Mouse (Mus musculus): Measurements from ENCODE around the gene Zfp688. TPM values are rescaled to one million over a fixed set of nuclear protein-coding genes. Genes with fewer than 3 reads are reported as not detected.
A peak's percentile ranks its signal among the peaks of the same experiment; 100 is the strongest.
"Not testable (repeated sequence)": the region's sequence is repeated elsewhere in the genome, so short reads cannot be mapped to it uniquely, and the experiment has no call there.

Zfp688 gene
- polyA plus RNA-seq, 1 experiment from 2014 or later = 35.0 TPM

DNA sequence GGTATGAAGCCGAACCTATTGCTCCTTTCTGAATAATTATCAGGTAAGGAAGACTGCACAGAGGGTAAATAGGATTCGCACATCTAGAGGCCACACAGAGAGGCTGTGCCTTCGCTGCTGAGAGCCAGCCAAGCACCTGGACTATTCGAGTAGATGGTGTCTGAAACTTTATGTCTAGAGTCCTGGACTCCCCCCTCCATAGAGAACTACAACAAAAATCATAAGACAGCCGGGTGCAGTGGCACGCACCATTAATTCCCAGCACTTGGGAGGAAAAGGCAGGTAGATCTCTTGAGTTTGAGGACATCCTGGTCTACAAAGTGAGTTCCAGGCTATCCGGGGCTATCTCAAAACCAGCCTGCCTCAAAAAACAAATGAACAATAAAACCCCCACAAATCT lies 28.1 kb upstream of the Zfp688 start:
- Histone ChIP-seq H3K4me1 (replicated peaks) (peaks cover 50% of the 10 kb centered on the region), H3K9me3 (no peaks in the 10 kb centered on the region), H3K27ac (peak overlapping the region; percentile 98), H3K4me2 (peak overlapping the region; percentile 85), H3K27me3 (no peaks in the 10 kb centered on the region), H3K36me3 (peaks cover 45% of the 10 kb centered on the region), H3K4me3 (peak overlapping the region; percentile 93), H3K9ac (peak overlapping the region; percentile 94)
- 85% methylated on average over 7 of the region's 7 CpGs for WGBS
- ATAC-seq (ENCODE audit: low FRiP score) = no peak

DNA sequence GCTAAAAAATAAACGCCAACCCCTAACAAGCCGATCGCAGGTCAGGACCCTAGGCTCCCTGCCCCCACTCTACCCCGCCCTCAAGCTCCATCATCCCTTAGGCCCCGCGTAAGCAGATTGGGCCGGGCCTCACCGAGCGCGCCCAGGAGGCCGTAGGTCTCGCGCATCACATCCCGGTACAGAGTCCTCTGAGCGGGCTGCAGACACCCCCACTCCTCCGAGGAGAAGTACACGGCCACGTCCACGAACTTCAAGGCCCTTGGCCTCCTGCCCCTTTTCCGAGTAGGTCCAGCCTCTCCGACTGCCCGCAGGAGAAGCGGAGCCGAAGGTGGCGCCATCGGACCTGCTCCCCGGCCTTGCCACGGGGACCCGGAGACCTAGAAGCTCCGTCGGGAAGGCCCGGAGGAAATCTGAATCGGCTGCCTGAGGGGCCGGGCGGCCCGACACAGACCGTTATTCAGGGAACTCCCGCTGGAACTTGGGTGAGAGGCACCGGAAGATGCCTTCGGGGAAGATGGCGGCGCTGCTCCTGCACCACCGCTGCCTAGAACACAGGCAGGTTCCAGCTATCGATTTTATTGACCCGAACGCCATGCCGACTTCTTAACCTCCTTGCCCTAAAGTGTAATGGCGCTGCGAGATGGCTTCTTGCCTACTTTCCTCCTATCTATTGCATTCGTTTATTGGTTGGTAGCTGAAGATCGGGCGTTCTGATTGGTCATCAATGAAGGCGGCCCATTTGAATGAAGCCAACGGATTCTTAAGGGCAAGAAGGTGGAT lies 26.8 kb upstream of the Zfp688 start, which contains the start of gene Zfp689:
Zfp689 (minus strand) TSS at position 638 of the 780 bp plus-strand sequence.
- H3K4me3 ChIP-seq = peak within 1 kb of the TSS; percentile 93
- peaks cover 50% of the 10 kb centered on the region for H3K4me1 ChIP-seq (replicated peaks)
- no peaks in the 10 kb centered on the region for H3K27me3 ChIP-seq
- WGBS = under 1% methylated on average over 54 of the region's 54 CpGs
- peak; percentile 91 for ATAC-seq (ENCODE audit: low FRiP score)
- H3K9ac ChIP-seq = peak within 1 kb of the TSS; percentile 94
- H3K9me3 ChIP-seq = no peaks in the 10 kb centered on the region
- peaks cover 52% of the 10 kb centered on the region for H3K36me3 ChIP-seq
- peak within 1 kb of the TSS; percentile 98 for H3K27ac ChIP-seq
- H3K4me2 ChIP-seq = peak within 1 kb of the TSS; percentile 85

DNA sequence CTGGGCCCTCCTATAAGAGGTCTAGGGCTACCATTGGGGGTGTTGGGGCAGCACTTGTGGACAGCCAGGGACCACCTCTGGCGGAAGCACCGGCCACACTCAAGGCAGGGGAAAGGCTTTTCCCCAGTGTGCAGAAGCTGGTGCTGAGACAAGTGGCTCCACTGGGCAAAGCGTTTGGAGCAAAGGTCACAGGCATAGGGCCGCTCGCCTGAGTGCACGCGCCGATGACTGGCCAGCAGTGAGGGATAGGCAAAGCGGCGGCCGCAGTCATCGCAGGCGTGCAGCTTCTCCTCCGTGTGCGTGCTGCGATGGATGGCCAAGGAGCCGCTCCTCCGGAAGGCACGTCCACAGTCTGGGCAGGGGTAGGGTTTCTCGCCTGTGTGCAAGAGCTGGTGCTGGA lies 22.1 kb upstream of the Zfp688 start:
- no peaks in the 10 kb centered on the region for H3K27me3 ChIP-seq
- no peak overlapping the region for H3K9ac ChIP-seq
- H3K4me1 ChIP-seq (replicated peaks) = peaks cover 8% of the 10 kb centered on the region
- H3K4me2 ChIP-seq = no peak overlapping the region
- peaks cover 60% of the 10 kb centered on the region for H3K36me3 ChIP-seq
- H3K27ac ChIP-seq = no peak overlapping the region
- ATAC-seq (ENCODE audit: low FRiP score) = no peak
- H3K4me3 ChIP-seq = no peak overlapping the region
- 78% methylated on average over 20 of the region's 20 CpGs for WGBS
- no peaks in the 10 kb centered on the region for H3K9me3 ChIP-seq

DNA sequence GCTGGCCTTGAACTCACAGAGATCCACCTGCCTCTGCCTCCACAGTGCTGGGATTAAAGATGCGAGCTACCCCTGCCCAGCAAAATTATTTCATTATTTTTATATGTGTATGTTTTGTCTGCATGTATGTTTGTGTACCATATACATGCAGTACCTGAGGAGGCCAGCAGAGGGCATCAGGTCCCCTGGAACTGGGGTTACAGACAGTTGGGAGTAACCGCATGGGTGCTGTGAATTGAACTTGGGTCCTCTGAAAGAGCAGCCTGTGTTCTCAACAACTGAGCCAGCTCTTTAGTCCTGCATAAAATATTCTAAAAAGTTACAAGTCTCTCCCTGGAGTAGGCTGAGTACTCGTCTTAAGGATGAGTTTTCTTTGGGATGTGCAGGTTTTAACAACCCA lies 15.9 kb upstream of the Zfp688 start:
- H3K4me1 ChIP-seq (replicated peaks) = no peaks in the 10 kb centered on the region
- no peaks in the 10 kb centered on the region for H3K27me3 ChIP-seq
- WGBS = 91% methylated on average over 3 of the region's 3 CpGs
- no peak overlapping the region for H3K9ac ChIP-seq
- H3K36me3 ChIP-seq = peaks cover 20% of the 10 kb centered on the region
- no peak overlapping the region for H3K4me2 ChIP-seq
- H3K4me3 ChIP-seq = no peak overlapping the region
- H3K9me3 ChIP-seq = peaks cover 9% of the 10 kb centered on the region
- H3K27ac ChIP-seq = no peak overlapping the region
- ATAC-seq (ENCODE audit: low FRiP score) = no peak

DNA sequence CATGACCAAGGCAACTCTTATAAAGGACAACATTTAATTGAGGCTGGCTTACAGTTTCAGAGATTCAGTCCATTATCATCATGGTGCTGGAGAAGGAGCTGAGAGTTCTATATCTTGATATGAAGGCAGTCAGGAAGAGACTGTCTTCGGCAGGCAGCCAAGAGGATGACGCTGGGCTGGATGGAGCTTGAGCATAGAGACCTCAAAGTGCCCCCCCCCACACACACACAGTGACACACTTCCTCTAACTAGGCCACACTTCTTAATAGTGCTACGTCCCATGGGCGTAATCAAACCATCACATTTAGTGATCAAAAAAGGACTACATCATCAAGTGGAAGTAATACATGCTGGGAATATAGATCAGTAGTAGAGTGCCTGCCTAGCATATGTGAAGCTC lies 13.3 kb upstream of the Zfp688 start:
- 91% methylated on average over 4 of the region's 4 CpGs for WGBS
- no peak overlapping the region for H3K4me2 ChIP-seq
- no peaks in the 10 kb centered on the region for H3K27me3 ChIP-seq
- no peak overlapping the region for H3K27ac ChIP-seq
- no peaks in the 10 kb centered on the region for H3K36me3 ChIP-seq
- ATAC-seq (ENCODE audit: low FRiP score) = no peak
- H3K9ac ChIP-seq = no peak overlapping the region
- H3K9me3 ChIP-seq = peaks cover 9% of the 10 kb centered on the region
- no peaks in the 10 kb centered on the region for H3K4me1 ChIP-seq (replicated peaks)
- no peak overlapping the region for H3K4me3 ChIP-seq

DNA sequence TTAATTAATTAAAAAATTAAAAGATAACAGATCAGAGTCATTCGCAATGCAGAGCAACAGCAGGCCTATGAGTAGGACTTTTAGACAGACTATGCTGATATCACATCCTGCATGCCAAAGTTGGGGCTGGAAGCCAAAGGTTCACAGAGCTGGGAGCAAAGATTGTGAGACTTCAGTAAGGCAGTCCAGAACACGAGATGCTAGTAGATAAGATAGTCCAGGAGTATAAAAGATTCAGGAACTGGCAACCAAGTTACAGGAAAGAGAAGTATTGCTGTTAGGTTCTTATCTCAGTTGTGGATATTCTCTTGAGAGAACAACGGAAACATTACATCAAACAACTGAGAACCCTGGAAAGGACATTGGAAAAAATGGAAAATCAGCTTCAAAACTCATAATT lies 4.5 kb upstream of the Zfp688 start:
- Histone ChIP-seq H3K4me1 (replicated peaks) (peaks cover 8% of the 10 kb centered on the region), H3K27ac (no peak overlapping the region), H3K4me2 (no peak overlapping the region), H3K27me3 (peaks cover 14% of the 10 kb centered on the region), H3K9ac (no peak overlapping the region), H3K36me3 (no peaks in the 10 kb centered on the region), H3K9me3 (no peaks in the 10 kb centered on the region), H3K4me3 (no peak overlapping the region)
- ATAC-seq (ENCODE audit: low FRiP score) = no peak
- 80% methylated on average over 3 of the region's 3 CpGs for WGBS

DNA sequence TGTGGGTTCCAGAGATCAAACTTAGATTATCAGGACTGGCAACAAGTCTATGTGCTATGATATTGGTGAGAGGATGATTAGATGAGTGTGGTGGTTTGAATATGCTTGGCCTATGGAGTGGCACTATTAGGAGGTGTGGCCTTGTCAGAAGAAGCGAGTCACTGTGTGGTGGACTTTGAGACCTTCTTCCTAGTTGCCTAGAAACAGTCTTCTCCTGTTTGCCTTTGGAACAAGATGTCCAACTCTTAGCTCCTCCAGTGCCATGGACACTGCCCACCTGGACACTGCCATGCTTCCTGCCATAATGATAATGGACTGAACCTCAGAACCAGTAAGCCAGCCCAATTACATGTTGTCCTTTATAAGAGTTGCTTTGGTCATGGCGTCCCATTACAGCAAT lies 4.0 kb upstream of the Zfp688 start:
- Histone ChIP-seq H3K9me3 (no peaks in the 10 kb centered on the region), H3K9ac (no peak overlapping the region), H3K27ac (no peak overlapping the region), H3K27me3 (peaks cover 14% of the 10 kb centered on the region), H3K4me2 (no peak overlapping the region), H3K36me3 (no peaks in the 10 kb centered on the region), H3K4me1 (replicated peaks) (peaks cover 12% of the 10 kb centered on the region), H3K4me3 (no peak overlapping the region)
- ATAC-seq (ENCODE audit: low FRiP score) = no peak
- 95% methylated on average over 2 of the region's 2 CpGs for WGBS

DNA sequence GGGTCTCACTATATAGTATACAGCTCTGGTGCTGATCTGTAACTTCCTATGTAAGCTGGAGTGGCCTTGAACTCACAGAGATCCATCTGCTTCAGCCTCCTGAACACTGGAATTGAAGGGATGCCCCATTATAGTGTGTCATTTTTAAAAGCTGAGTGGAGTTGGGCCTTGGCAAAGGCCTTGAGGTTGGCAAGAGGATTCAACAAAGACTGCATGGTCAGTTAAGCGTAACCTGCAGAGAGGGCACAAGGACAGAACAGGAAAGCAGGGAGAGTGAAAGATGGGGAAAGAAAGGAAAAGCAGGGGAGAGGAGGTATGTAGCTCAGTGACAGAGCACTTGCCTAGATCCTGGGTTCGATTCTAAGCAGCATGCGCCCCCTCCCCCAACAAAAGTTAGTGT lies 3.4 kb upstream of the Zfp688 start:
- Histone ChIP-seq H3K27ac (no peak overlapping the region), H3K4me3 (no peak overlapping the region), H3K9me3 (no peaks in the 10 kb centered on the region), H3K9ac (no peak overlapping the region), H3K4me2 (no peak overlapping the region), H3K36me3 (no peaks in the 10 kb centered on the region), H3K27me3 (peaks cover 14% of the 10 kb centered on the region), H3K4me1 (replicated peaks) (peaks cover 14% of the 10 kb centered on the region)
- 88% methylated on average over 3 of the region's 3 CpGs for WGBS
- no peak for ATAC-seq (ENCODE audit: low FRiP score)

DNA sequence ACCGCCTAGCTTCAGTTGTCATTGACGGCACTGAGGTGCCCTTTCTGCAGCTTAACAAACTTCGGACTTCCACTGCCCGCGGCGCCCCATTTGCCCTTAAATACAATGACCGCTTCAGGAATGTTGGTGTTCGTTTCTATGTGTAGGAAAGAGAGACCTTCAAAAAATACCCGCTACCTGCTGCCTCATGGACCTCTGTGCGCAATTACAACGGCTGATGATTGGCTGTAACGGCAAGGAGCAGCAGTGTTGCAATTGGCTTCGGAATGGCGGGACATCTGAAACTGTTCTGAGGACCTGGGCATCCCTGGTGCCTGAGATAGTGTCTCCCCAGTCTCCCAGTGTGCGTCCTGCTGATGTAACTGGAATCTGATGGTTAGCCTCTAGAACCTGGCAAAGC lies 379 bp upstream of the Zfp688 start:
- Histone ChIP-seq H3K4me1 (replicated peaks) (peaks cover 14% of the 10 kb centered on the region), H3K9me3 (no peaks in the 10 kb centered on the region), H3K27me3 (peaks cover 14% of the 10 kb centered on the region), H3K9ac (peak overlapping the region; percentile 90), H3K36me3 (peaks cover 18% of the 10 kb centered on the region), H3K4me3 (peak overlapping the region; percentile 75), H3K27ac (peak overlapping the region; percentile 83), H3K4me2 (peak overlapping the region; percentile 98)
- ATAC-seq (ENCODE audit: low FRiP score) = peak; percentile 87
- WGBS = under 1% methylated on average over 15 of the region's 15 CpGs

DNA sequence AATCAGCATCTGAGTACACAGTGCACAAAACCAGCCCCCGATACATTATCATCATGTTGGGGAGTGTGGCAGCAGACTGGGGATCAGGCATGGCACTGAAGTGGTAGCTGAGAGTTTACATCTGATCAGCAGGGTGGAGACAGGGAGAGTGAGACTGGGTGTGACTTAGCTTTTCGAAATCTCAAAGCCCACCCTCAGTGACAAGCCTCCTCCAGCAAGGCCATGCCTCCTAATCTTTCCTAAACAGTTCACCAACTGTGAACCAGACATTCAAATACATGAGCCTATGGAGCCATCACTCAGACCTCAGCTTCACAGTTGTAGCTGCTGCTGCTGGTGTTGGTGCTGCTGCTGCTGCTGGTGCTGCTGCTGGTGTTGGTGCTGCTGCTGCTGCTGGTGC lies 10.4 kb downstream of the Zfp688 start:
- peaks cover 9% of the 10 kb centered on the region; the same call in 1 of the 2 replicates for H3K36me3 ChIP-seq
- H3K4me3 ChIP-seq = no peak overlapping the region
- WGBS = 85% methylated on average over 2 of the region's 2 CpGs
- H3K9ac ChIP-seq = no peak overlapping the region
- H3K4me1 ChIP-seq (replicated peaks) = peaks cover 3% of the 10 kb centered on the region
- no peak for ATAC-seq (ENCODE audit: low FRiP score)
- H3K9me3 ChIP-seq = no peaks in the 10 kb centered on the region
- H3K27ac ChIP-seq = no peak overlapping the region
- no peaks in the 10 kb centered on the region for H3K27me3 ChIP-seq
- H3K4me2 ChIP-seq = no peak overlapping the region

DNA sequence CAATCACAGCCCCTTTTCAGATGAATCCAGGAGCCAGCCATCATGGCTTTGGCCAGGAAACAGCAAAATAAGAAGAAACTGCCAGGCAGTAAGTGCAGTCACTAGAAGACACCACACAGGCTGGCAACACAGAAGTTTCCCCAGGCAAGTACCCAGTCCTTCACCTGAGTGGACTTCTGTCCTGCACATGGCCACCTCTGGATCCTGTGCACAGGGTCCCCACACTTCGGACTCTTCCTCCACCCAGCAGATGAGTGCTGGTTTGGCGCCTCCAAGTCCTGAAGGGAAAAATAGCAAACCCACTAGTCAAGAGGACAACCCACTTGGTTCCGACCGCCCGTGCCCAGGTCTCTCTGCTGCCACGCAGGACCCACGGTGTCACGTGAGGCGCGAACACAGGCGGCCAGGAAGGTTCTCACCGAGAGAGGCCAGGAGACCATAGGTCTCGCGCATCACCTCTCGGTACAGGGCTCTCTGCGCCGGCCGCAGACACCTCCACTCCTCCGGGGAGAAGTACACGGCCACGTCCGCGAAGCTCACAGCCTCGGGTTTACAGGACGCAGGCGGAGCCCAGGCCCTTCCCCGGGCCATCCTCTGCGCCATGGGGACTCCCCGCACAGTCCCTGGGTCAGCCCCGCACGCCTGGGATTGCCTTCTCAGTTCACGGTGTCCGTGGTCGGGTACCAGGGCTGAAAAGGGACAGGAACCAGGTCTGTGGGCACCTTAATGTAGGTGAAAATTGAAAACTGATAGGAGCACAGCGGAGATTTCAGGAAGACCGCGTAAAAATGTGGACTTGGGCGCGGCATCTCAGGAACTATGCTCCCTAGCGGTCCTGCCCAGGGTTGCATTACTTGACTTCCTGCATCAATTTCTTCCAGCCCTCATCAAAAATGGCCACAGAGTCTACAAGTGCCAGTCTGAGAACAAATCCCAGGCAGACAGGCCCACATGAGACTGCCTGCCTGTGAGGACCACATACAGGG lies 15.6 kb downstream of the Zfp688 start, which contains the start of gene Zfp764:
Zfp764 (minus strand) TSS at position 821 of the 986 bp plus-strand sequence.
- not testable (repeated sequence) for H3K36me3 ChIP-seq, H3K9me3 ChIP-seq, H3K27me3 ChIP-seq
- peak within 1 kb of the TSS; percentile 83 for H3K9ac ChIP-seq
- peak; percentile 89 for ATAC-seq (ENCODE audit: low FRiP score)
- H3K4me3 ChIP-seq = peak within 1 kb of the TSS; percentile 56
- WGBS = 8% methylated on average over 37 of the region's 40 CpGs
- peak within 1 kb of the TSS; percentile 85 for H3K27ac ChIP-seq
- peaks cover 11% of the 10 kb centered on the region for H3K4me1 ChIP-seq (replicated peaks)
- peak within 1 kb of the TSS; percentile 90 for H3K4me2 ChIP-seq

DNA sequence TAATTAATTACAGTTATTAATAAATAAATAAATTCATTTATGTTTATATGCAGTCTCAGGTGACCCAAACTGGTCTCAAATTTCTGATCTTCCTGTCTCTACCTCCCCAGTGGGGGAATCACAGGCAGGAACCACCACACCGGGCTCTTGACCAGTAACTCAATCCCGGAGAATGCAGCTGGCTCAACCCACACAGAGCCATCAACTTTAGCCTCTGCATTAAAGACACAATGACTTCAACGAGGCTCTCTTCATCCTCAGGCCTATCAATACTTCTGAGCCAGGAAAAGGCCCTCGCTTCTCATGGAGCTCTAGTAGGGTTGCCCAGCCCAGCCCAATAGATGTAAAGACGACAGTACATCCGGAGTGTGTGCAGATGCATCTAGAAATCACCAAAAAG lies 17.8 kb downstream of the Zfp688 start:
- not testable (repeated sequence) for H3K4me2 ChIP-seq; H3K9ac ChIP-seq; H3K27ac ChIP-seq; H3K36me3 ChIP-seq; H3K4me3 ChIP-seq; H3K9me3 ChIP-seq; ATAC-seq (ENCODE audit: low FRiP score); H3K27me3 ChIP-seq
- WGBS = 95% methylated on average over 6 of the region's 6 CpGs
- peaks cover 11% of the 10 kb centered on the region for H3K4me1 ChIP-seq (replicated peaks)
